ENCODE assay signal across 8 mouse cellular contexts in genomic region chr3:135689773-135690567, GRCm38 (mm10). TPM values are rescaled to one million over a fixed set of nuclear protein-coding genes. Genes with fewer than 3 reads are reported as not detected.
A peak's percentile ranks its signal among the peaks of the same experiment; 100 is the strongest.
DNase-seq lines count a peak whose midpoint lies in the region; ATAC-seq and TF ChIP-seq lines count a peak whose summit lies in the region.

No protein-coding gene starts in this region.

- 0 out of 2 replicates have a peak, but pooled peaks cover 6% of the 10 kb centered on the region for H3K9me3 ChIP-seq in limb, embryonic 12.5 days

- TF ChIP-seq CTCF in cerebellum, adult 2 months (IDR thresholded peaks at IDR 0.05; ENCODE audit: borderline replicate concordance, insufficient read depth, low read depth, low read length), result no peak

- ATAC-seq in limb, embryonic 12.5 days (ENCODE audit: insufficient number of reproducible peaks, insufficient read depth, low FRiP score, low TSS enrichment, low read depth), result no peak

- no peaks in the 10 kb centered on the region for H3K27me3 ChIP-seq in cerebellum, adult 2 months (ENCODE audit: control insufficient read depth, insufficient read depth, low read length)
- peaks cover 10% of the 10 kb centered on the region for H3K27me3 ChIP-seq in limb, embryonic 12.5 days
- no peaks in the 10 kb centered on the region for H3K27me3 ChIP-seq in splenic B cell, adult 2 months (ENCODE audit: control insufficient read depth, insufficient read depth, low read length, poor library complexity, severe bottlenecking)

- H3K27ac ChIP-seq in cerebellum, adult 2 months (ENCODE audit: insufficient read depth, low read length), result peak overlapping the region; percentile 66; the same call in 1 of the 2 replicates
- H3K27ac ChIP-seq in limb, embryonic 12.5 days, result no peak overlapping the region

- peak overlapping the region; percentile 82 for H3K4me2 ChIP-seq in limb, embryonic 12.5 days

- peaks cover 3% of the 10 kb centered on the region; the same call in 1 of the 2 replicates for H3K36me3 ChIP-seq in limb, embryonic 12.5 days
- no peaks in the 10 kb centered on the region for H3K36me3 ChIP-seq in splenic B cell, adult 2 months (ENCODE audit: control insufficient read depth, insufficient read depth, low read length, poor library complexity, severe bottlenecking)

- peaks cover 8% of the 10 kb centered on the region; the same call in 1 of the 2 replicates for H3K4me1 ChIP-seq in cerebellum, adult 2 months (ENCODE audit: control insufficient read depth, insufficient read depth, low read length)
- peaks cover 31% of the 10 kb centered on the region for H3K4me1 ChIP-seq in limb, embryonic 12.5 days (replicated peaks)

- 43% methylated on average over 10 of the region's 10 CpGs for WGBS in cerebellum, adult 2 months
- WGBS in limb, embryonic 12.5 days, result 40% methylated on average over 10 of the region's 10 CpGs

- DNase-seq in cerebellum, adult 2 months, result no peak
- DNase-seq in cerebellum, adult 18-20 months, result no peak
- DNase-seq in retina, embryonic 14.5 days (ENCODE audit: low spot score), result peak; percentile 23
- DNase-seq in retina, postnatal 1 day, result no peak
- peak; percentile 42 for DNase-seq in splenic B cell, adult 2 months (ENCODE audit: low read depth, low spot score)
- no peak for DNase-seq in ovary, postnatal 36 days (ENCODE audit: low spot score)
- no peak for DNase-seq in cerebellum, adult 9-11 months

- peak overlapping the region; percentile 97 for H3K9ac ChIP-seq in limb, embryonic 12.5 days (replicated peaks)

- TF ChIP-seq POLR2A in cerebellum, adult 2 months (IDR thresholded peaks at IDR 0.05; ENCODE audit: borderline replicate concordance, insufficient read depth, low read length), result no peak

- peak overlapping the region; percentile 61 for H3K4me3 ChIP-seq in cerebellum, adult 2 months (replicated peaks; ENCODE audit: insufficient read depth, low read depth, low read length)
- H3K4me3 ChIP-seq in limb, embryonic 12.5 days (replicated peaks), result peak overlapping the region; percentile 87

RNA-seq across cellular contexts. Expression of gene Nfkb1, which starts 1.4 kb away (rescaled TPM):
- 32.7 and 33.1 TPM in 2 replicates for polyA plus RNA-seq in cerebellum, adult 2 months (2012; rRNA removed)
- 12.1 and 16.8 TPM in 2 replicates for polyA plus RNA-seq in limb, embryonic 12.5 days (2016; fragmentation: Nextera tagmentation; extraction: Ambion mirVana)

Comparison
In these comparisons a context has a peak if more than half of its experiments do, and no peak if none do; other contexts are left out.
1. DNase-seq: peak in retina, embryonic 14.5 days (single experiment) and splenic B cell, adult 2 months (single experiment); none in cerebellum, adult 2 months (0 of 2), cerebellum, adult 18-20 months (0 of 2), retina, postnatal 1 day (single experiment), ovary, postnatal 36 days (single experiment) and cerebellum, adult 9-11 months (single experiment).